Mouse (Mus musculus): ENCODE data around the gene Rcc1. TPM values are rescaled to one million over a fixed set of nuclear protein-coding genes. Genes with fewer than 3 reads are reported as not detected.

Rcc1 gene
- polyA plus RNA-seq, 1 experiment from 2014 or later: 42.4 TPM

- WGBS: 89% methylated on average over 7 of the region's 7 CpGs
- H3K9me3 ChIP-seq (replicated peaks; ENCODE audit: control insufficient read depth, low read length): no peaks in the 10 kb centered on the region
- H3K4me1 ChIP-seq (ENCODE audit: control insufficient read depth, insufficient read depth, low read length): no peaks in the 10 kb centered on the region
- H3K4me2 ChIP-seq (ENCODE audit: low read length): no peak overlapping the region
- H3K4me3 ChIP-seq (ENCODE audit: low read depth, low read length): no peak overlapping the region
- H3K27ac ChIP-seq (ENCODE audit: low read depth, low read length): no peak overlapping the region
- H3K27me3 ChIP-seq (replicated peaks; ENCODE audit: control insufficient read depth, insufficient read depth, low read length): no peaks in the 10 kb centered on the region
- H3K36me3 ChIP-seq (ENCODE audit: control insufficient read depth, insufficient read depth, low read length): peaks cover 9% of the 10 kb centered on the region
- ATAC-seq: no peak
- no peak overlapping the region for H3K9ac ChIP-seq (ENCODE audit: low read length)
- DNase-seq (ENCODE audit: low spot score): no peak
These were observed 33.4 kb upstream of the Rcc1 start for GRCm38 (mm10) chr4:132386846-132387245.

GRCm38 (mm10) chr4:132385771-132386410, 32.5 kb upstream of the Rcc1 start:
- no peak overlapping the region for H3K9ac ChIP-seq (ENCODE audit: low read length)
- no peak overlapping the region for H3K27ac ChIP-seq (ENCODE audit: low read depth, low read length)
- H3K4me2 ChIP-seq (ENCODE audit: low read length): no peak overlapping the region
- H3K4me1 ChIP-seq (ENCODE audit: control insufficient read depth, insufficient read depth, low read length): no peaks in the 10 kb centered on the region
- ATAC-seq (no peak), DNase-seq (ENCODE audit: low spot score) (no peak)
- no peak overlapping the region for H3K4me3 ChIP-seq (ENCODE audit: low read depth, low read length)
- peaks cover 9% of the 10 kb centered on the region for H3K36me3 ChIP-seq (ENCODE audit: control insufficient read depth, insufficient read depth, low read length)
- H3K9me3 ChIP-seq (replicated peaks; ENCODE audit: control insufficient read depth, low read length): no peaks in the 10 kb centered on the region
- H3K27me3 ChIP-seq (replicated peaks; ENCODE audit: control insufficient read depth, insufficient read depth, low read length): no peaks in the 10 kb centered on the region
- WGBS: 90% methylated on average over 8 of the region's 8 CpGs

GRCm38 (mm10) chr4:132383455-132383854, 30.1 kb upstream of the Rcc1 start:
- H3K9ac ChIP-seq (ENCODE audit: low read length): no peak overlapping the region
- no peaks in the 10 kb centered on the region for H3K27me3 ChIP-seq (replicated peaks; ENCODE audit: control insufficient read depth, insufficient read depth, low read length)
- no peak overlapping the region for H3K4me3 ChIP-seq (ENCODE audit: low read depth, low read length)
- no peak overlapping the region for H3K27ac ChIP-seq (ENCODE audit: low read depth, low read length)
- no peak for DNase-seq (ENCODE audit: low spot score)
- no peaks in the 10 kb centered on the region for H3K9me3 ChIP-seq (replicated peaks; ENCODE audit: control insufficient read depth, low read length)
- peaks cover 9% of the 10 kb centered on the region for H3K36me3 ChIP-seq (ENCODE audit: control insufficient read depth, insufficient read depth, low read length)
- WGBS: 96% methylated on average over 3 of the region's 3 CpGs
- no peak for ATAC-seq
- no peaks in the 10 kb centered on the region for H3K4me1 ChIP-seq (ENCODE audit: control insufficient read depth, insufficient read depth, low read length)
- no peak overlapping the region for H3K4me2 ChIP-seq (ENCODE audit: low read length)

- peaks cover 20% of the 10 kb centered on the region for H3K36me3 ChIP-seq (ENCODE audit: control insufficient read depth, insufficient read depth, low read length)
- ATAC-seq: no peak
These were observed 28.9 kb upstream of the Rcc1 start for GRCm38 (mm10) chr4:132382296-132382695.

GRCm38 (mm10) chr4:132380965-132381616, 27.7 kb upstream of the Rcc1 start:
- Histone ChIP-seq H3K9ac (ENCODE audit: low read length) (no peak overlapping the region), H3K9me3 (replicated peaks; ENCODE audit: control insufficient read depth, low read length) (no peaks in the 10 kb centered on the region), H3K4me3 (ENCODE audit: low read depth, low read length) (no peak overlapping the region), H3K27ac (ENCODE audit: low read depth, low read length) (no peak overlapping the region), H3K27me3 (replicated peaks; ENCODE audit: control insufficient read depth, insufficient read depth, low read length) (no peaks in the 10 kb centered on the region), H3K4me2 (ENCODE audit: low read length) (no peak overlapping the region), H3K36me3 (ENCODE audit: control insufficient read depth, insufficient read depth, low read length) (peaks cover 21% of the 10 kb centered on the region), H3K4me1 (ENCODE audit: control insufficient read depth, insufficient read depth, low read length) (no peaks in the 10 kb centered on the region)
- no peak for DNase-seq (ENCODE audit: low spot score)
- 100% methylated on average over 2 of the region's 2 CpGs for WGBS
- ATAC-seq: no peak

More at GRCm38 (mm10) chr4:132382296-132382695, 28.9 kb upstream of the Rcc1 start:
- Histone ChIP-seq H3K4me2 (ENCODE audit: low read length) (no peak overlapping the region), H3K9ac (ENCODE audit: low read length) (no peak overlapping the region), H3K27ac (ENCODE audit: low read depth, low read length) (no peak overlapping the region), H3K9me3 (replicated peaks; ENCODE audit: control insufficient read depth, low read length) (no peaks in the 10 kb centered on the region), H3K4me1 (ENCODE audit: control insufficient read depth, insufficient read depth, low read length) (no peaks in the 10 kb centered on the region), H3K27me3 (replicated peaks; ENCODE audit: control insufficient read depth, insufficient read depth, low read length) (no peaks in the 10 kb centered on the region), H3K4me3 (ENCODE audit: low read depth, low read length) (no peak overlapping the region)
- 94% methylated on average over 4 of the region's 4 CpGs for WGBS
- no peak for DNase-seq (ENCODE audit: low spot score)

GRCm38 (mm10) chr4:132373820-132374219, 20.4 kb upstream of the Rcc1 start:
- H3K4me1 ChIP-seq (ENCODE audit: control insufficient read depth, insufficient read depth, low read length): no peaks in the 10 kb centered on the region
- H3K27ac ChIP-seq (ENCODE audit: low read depth, low read length): no peak overlapping the region
- ATAC-seq (no peak), DNase-seq (ENCODE audit: low spot score) (no peak)
- peaks cover 63% of the 10 kb centered on the region for H3K36me3 ChIP-seq (ENCODE audit: control insufficient read depth, insufficient read depth, low read length)
- H3K4me2 ChIP-seq (ENCODE audit: low read length): no peak overlapping the region
- no peak overlapping the region for H3K9ac ChIP-seq (ENCODE audit: low read length)
- H3K27me3 ChIP-seq (replicated peaks; ENCODE audit: control insufficient read depth, insufficient read depth, low read length): no peaks in the 10 kb centered on the region
- 97% methylated on average over 1 of the region's 1 CpGs for WGBS
- no peaks in the 10 kb centered on the region for H3K9me3 ChIP-seq (replicated peaks; ENCODE audit: control insufficient read depth, low read length)
- no peak overlapping the region for H3K4me3 ChIP-seq (ENCODE audit: low read depth, low read length)

- H3K27ac ChIP-seq (ENCODE audit: low read depth, low read length): no peak overlapping the region
- H3K4me3 ChIP-seq (ENCODE audit: low read depth, low read length): no peak overlapping the region
- no peaks in the 10 kb centered on the region for H3K9me3 ChIP-seq (replicated peaks; ENCODE audit: control insufficient read depth, low read length)
- no peak overlapping the region for H3K4me2 ChIP-seq (ENCODE audit: low read length)
- H3K9ac ChIP-seq (ENCODE audit: low read length): no peak overlapping the region
- H3K4me1 ChIP-seq (ENCODE audit: control insufficient read depth, insufficient read depth, low read length): no peaks in the 10 kb centered on the region
- DNase-seq (ENCODE audit: low spot score) (no peak), ATAC-seq (no peak)
- H3K27me3 ChIP-seq (replicated peaks; ENCODE audit: control insufficient read depth, insufficient read depth, low read length): no peaks in the 10 kb centered on the region
- peaks cover 76% of the 10 kb centered on the region for H3K36me3 ChIP-seq (ENCODE audit: control insufficient read depth, insufficient read depth, low read length)
- 86% methylated on average over 8 of the region's 8 CpGs for WGBS
These were observed 16.7 kb upstream of the Rcc1 start for GRCm38 (mm10) chr4:132369953-132370750.

- H3K4me2 ChIP-seq (ENCODE audit: low read length): no peak overlapping the region
- no peaks in the 10 kb centered on the region for H3K27me3 ChIP-seq (replicated peaks; ENCODE audit: control insufficient read depth, insufficient read depth, low read length)
- no peak overlapping the region for H3K4me3 ChIP-seq (ENCODE audit: low read depth, low read length)
- WGBS: 93% methylated on average over 18 of the region's 18 CpGs
- no peaks in the 10 kb centered on the region for H3K9me3 ChIP-seq (replicated peaks; ENCODE audit: control insufficient read depth, low read length)
- H3K27ac ChIP-seq (ENCODE audit: low read depth, low read length): no peak overlapping the region
- ATAC-seq (no peak), DNase-seq (ENCODE audit: low spot score) (no peak)
- H3K36me3 ChIP-seq (ENCODE audit: control insufficient read depth, insufficient read depth, low read length): peaks cover 84% of the 10 kb centered on the region
- no peaks in the 10 kb centered on the region for H3K4me1 ChIP-seq (ENCODE audit: control insufficient read depth, insufficient read depth, low read length)
- no peak overlapping the region for H3K9ac ChIP-seq (ENCODE audit: low read length)
These were observed 14.2 kb upstream of the Rcc1 start for GRCm38 (mm10) chr4:132367480-132368201.

Data from forebrain, embryonic 14.5 days (tissue).